Mouse (Mus musculus) E14TG2a.4 (cell line): ENCODE results near the gene Chaf1a.

Experiments
- CTCF ChIP-seq: conservative IDR thresholded peaks from 2 replicates; pipeline ENCODE4 v1.5.1; 2014; ENCODE audit warnings: low read length
- NANOG ChIP-seq: IDR thresholded peaks from 2 replicates; pipeline ENCODE4 v1.6.1; 2014; ENCODE audit warnings: borderline replicate concordance, low read length, mixed read lengths
- POU5F1 ChIP-seq: IDR thresholded peaks from 2 replicates; pipeline ENCODE4 v1.6.1; 2014; ENCODE audit warnings: low read length, borderline replicate concordance

DNA sequence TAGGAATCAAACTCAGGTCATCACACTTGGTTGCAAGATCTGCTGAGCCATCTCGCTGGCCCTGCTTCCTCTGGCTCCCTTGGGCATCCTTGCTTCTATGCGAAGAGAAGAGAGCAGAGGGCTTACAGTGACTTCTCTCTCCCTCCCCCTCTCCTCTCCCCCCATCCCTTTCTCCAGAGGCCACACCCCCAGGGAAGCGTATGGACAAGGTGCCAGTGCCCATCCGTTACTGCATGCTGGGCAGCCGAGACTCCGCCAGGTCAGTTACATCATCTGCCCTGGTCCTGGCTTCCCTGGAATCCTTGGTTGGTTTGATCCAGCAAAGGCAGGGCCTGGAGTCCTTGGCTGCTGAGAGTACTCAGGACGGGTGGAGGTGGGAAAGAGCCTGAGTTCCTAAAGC lies 28.8 kb upstream of the Chaf1a start:
- TF ChIP-seq CTCF, result no peak
- TF ChIP-seq POU5F1, result no peak
- no peak for TF ChIP-seq NANOG
